Mouse (Mus musculus) E14TG2a.4 (cell line): ENCODE results near the gene Ier5l.

Experiments
- CTCF ChIP-seq: conservative IDR thresholded peaks from 2 replicates; pipeline ENCODE4 v1.5.1; 2014; ENCODE audit warnings: low read length
- POU5F1 ChIP-seq: IDR thresholded peaks from 2 replicates; pipeline ENCODE4 v1.6.1; 2014; ENCODE audit warnings: low read length, borderline replicate concordance

GRCm38 (mm10) chr2:30469796-30470142 is 4.2 kb downstream of the Ier5l start:
- peak; percentile 44 for TF ChIP-seq CTCF
- TF ChIP-seq POU5F1 = no peak
